Mouse (Mus musculus) embryonic facial prominence, embryonic 15.5 days (tissue): ENCODE data around the gene Denr. TPM values are rescaled to one million over a fixed set of nuclear protein-coding genes. Genes with fewer than 3 reads are reported as not detected.

Experiments
- ATAC-seq: fragments of 200-750 bp; cut with Nextera tagmentation; 2 replicates; pipeline ENCODE4 v1.8.0; 2017; ENCODE audit warnings: low read depth, moderate TSS enrichment; ENCODE audit not compliant: insufficient number of reproducible peaks, low FRiP score, low TSS enrichment
- H3K27ac ChIP-seq: fragments of 300-500 bp; sonication (generic); replicated peaks from 2 replicates; pipeline ENCODE4 v1.5.1; 2015; ENCODE audit warnings: mild to moderate bottlenecking, inconsistent platforms
- H3K27me3 ChIP-seq: fragments of 300-500 bp; sonication (generic); 2 replicates; pipeline ENCODE4 v1.6.1; 2015; ENCODE audit warnings: inconsistent platforms
- H3K36me3 ChIP-seq: fragments of 300-500 bp; sonication (generic); 2 replicates; pipeline ENCODE4 v1.6.1; 2015; ENCODE audit warnings: mild to moderate bottlenecking, inconsistent platforms
- H3K4me1 ChIP-seq: fragments of 300-500 bp; sonication (generic); 2 replicates; pipeline ENCODE4 v1.6.1; 2015; ENCODE audit warnings: inconsistent platforms
- H3K4me2 ChIP-seq: fragments of 300-500 bp; sonication (generic); replicated peaks from 2 replicates; pipeline ENCODE4 v1.6.1; 2015; ENCODE audit warnings: mild to moderate bottlenecking, inconsistent platforms
- H3K4me3 ChIP-seq: fragments of 300-500 bp; sonication (generic); replicated peaks from 2 replicates; pipeline ENCODE4 v1.5.1; 2015; ENCODE audit warnings: mild to moderate bottlenecking, inconsistent platforms
- H3K9ac ChIP-seq: fragments of 300-500 bp; sonication (generic); 2 replicates; pipeline ENCODE4 v1.6.1; 2015; ENCODE audit warnings: inconsistent platforms
- H3K9me3 ChIP-seq: fragments of 300-500 bp; sonication (generic); replicated peaks from 2 replicates; pipeline ENCODE4 v1.6.1; 2016; ENCODE audit warnings: inconsistent platforms
- WGBS: fragments of 180-500 bp; shearing (Covaris S2); methylation state at CpG from one replicate; pipeline ENCODE4 v1.1.7; 2015; 5-methylcytosine and 5-hydroxymethylcytosine counted together
- polyA plus RNA-seq: library from polyadenylated mRNA; unstranded; fragments of >200 nt; fragmentation: Nextera tagmentation; extraction: Ambion mirVana; gene quantifications from 2 replicates; pipeline ENCODE4 v1.2.1, GENCODE M21; 2015

Denr gene
- polyA plus RNA-seq, 1 experiment from 2014 or later: 128 TPM

DNA sequence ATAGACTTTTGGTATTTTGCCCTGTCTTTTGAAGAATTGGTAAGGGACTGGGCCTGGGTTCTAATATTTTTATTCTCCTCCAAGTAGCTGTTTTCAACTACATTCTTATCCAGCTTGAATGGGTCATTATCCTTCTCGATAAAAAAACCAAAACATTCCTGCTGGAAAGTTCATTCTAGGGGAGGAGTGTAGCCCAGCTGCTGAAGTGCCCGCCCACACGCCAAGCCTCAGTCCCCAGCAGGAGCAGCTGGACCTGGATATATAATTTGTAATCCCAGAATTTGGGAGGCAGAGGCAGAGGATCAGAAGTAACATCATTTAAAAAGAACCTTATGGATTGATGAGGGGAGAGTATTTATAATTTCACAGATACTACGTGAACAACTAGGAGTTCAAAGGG, 39.6 kb downstream of the Denr start:
- Histone ChIP-seq H3K4me2 (no peak overlapping the region), H3K4me3 (no peak overlapping the region), H3K9ac (no peak overlapping the region), H3K4me1 (no peaks in the 10 kb centered on the region), H3K27me3 (no peaks in the 10 kb centered on the region), H3K36me3 (no peaks in the 10 kb centered on the region), H3K27ac (no peak overlapping the region), H3K9me3 (no peaks in the 10 kb centered on the region)
- WGBS: 62% methylated on average over 4 of the region's 4 CpGs
- ATAC-seq: no peak

DNA sequence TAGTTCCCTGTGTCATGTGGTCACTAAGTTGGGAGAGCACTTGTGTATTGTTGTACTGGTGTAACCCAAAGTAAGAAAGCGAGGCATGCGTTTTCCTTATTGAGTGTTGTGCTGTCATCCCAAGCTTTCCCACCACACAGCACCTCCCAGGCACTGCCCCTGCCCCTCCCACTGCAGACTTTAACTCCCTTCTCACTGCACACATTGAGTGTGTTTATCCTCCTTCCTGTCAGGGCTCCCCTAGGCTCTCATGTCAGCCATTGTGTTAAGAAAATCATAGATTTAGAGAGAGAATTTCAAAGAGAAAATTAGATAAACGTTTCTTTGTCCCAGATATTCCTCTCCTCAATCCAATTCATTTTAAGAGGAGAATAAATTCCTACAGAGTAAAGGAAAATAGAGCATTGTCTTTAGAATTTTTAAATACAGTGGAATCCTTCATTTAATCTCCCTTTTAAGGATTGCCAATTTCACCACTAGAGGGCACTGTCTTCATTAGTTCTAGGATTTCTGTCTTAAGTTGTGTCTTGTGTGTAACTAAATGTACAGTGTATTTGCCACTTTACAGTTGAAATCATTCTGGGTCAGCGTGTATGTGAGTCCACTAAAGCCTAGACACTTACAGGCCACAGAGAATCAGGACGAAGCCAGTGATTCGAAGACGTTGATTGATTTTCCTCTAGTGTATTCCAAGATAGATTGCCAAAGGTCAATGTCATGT, 40.2 kb downstream of the Denr start:
- no peak overlapping the region for H3K27ac ChIP-seq
- H3K9me3 ChIP-seq: no peaks in the 10 kb centered on the region
- H3K36me3 ChIP-seq: no peaks in the 10 kb centered on the region
- H3K4me1 ChIP-seq: no peaks in the 10 kb centered on the region
- ATAC-seq: no peak
- H3K27me3 ChIP-seq: no peaks in the 10 kb centered on the region
- 46% methylated on average over 7 of the region's 7 CpGs for WGBS
- H3K9ac ChIP-seq: no peak overlapping the region
- H3K4me3 ChIP-seq: no peak overlapping the region
- no peak overlapping the region for H3K4me2 ChIP-seq

DNA sequence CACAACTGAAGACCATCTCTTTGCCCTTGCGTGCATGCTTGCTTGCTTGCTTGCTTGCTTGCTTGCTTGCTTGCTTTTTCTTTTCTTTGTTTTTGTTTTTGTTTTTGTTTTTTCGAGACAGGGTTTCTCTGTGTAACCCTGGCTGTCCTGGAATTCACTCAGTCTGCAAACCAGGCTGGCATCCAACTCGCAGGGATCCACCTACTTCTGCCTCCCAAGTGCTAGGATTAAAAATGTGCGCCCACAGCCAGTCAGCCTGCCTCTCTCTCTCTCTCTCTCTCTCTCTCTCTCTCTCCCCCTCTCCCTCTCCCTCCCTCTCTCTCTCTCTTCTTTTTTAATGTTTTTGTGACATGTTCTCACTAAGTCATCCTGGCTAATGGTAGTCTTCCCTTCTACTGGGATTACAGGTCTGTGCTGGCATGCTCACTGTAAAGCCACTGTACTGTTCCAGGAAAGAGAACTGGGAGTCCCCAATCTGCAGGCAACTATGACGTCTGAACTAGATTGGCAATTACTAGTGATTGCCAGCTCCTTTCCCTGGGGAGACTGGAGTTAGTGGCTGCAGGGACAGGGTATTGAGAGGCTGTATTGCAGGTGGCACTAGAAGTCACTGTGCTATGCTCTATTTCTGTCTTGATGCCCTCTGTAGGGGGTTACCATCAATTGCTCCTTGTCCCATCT, 45.5 kb downstream of the Denr start:
- no peaks in the 10 kb centered on the region for H3K36me3 ChIP-seq
- H3K27ac ChIP-seq: no peak overlapping the region
- no peaks in the 10 kb centered on the region for H3K27me3 ChIP-seq
- no peak overlapping the region for H3K4me2 ChIP-seq
- no peaks in the 10 kb centered on the region for H3K4me1 ChIP-seq
- no peaks in the 10 kb centered on the region for H3K9me3 ChIP-seq
- WGBS: 38% methylated on average over 5 of the region's 5 CpGs
- no peak overlapping the region for H3K9ac ChIP-seq
- no peak for ATAC-seq
- no peak overlapping the region for H3K4me3 ChIP-seq

DNA sequence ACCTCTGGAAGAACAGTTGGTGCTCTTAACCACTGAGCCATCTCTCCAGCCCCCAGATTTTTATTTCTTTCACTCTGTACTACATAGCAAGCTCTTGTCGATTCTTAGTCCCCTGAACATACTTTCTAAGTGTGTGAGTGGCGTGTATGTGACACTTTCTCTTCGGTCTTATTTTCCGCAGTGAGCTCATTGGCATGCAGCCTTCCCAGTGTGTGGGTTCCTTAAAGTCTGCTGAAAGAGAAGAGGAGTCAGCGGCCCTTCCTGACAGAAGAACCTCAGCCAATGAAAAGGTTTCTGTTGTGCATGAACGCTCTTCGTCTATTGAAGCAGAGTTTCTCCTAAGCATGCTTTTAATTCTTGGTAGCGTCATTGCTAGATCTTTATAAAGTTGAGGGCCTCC, 50.2 kb downstream of the Denr start:
- H3K9me3 ChIP-seq: no peaks in the 10 kb centered on the region
- no peaks in the 10 kb centered on the region for H3K36me3 ChIP-seq
- H3K9ac ChIP-seq: no peak overlapping the region
- no peak overlapping the region for H3K27ac ChIP-seq
- H3K4me2 ChIP-seq: no peak overlapping the region
- H3K27me3 ChIP-seq: no peaks in the 10 kb centered on the region
- ATAC-seq: no peak
- WGBS: 90% methylated on average over 8 of the region's 8 CpGs
- H3K4me3 ChIP-seq: no peak overlapping the region
- no peaks in the 10 kb centered on the region for H3K4me1 ChIP-seq

DNA sequence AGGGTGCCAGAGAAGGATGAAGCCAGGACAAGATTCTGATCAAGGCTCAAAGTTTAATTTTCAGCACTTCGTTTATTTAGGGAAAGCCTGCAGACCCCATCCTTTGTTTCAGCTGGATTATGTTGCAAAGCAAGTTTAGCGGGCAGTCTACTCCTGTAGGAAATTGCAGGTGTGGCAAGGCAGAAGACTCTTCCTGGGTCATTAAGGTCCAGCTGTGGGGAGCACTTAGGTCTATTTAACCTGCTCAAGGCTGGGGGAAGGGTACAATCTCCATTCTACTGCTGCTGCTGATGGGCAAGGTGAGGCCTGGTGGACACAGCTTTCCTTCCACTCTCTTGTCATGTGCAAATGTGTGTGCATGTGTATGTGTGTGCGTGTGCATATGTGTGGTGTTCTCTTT, 52.0 kb downstream of the Denr start:
- H3K9ac ChIP-seq: no peak overlapping the region
- H3K36me3 ChIP-seq: no peaks in the 10 kb centered on the region
- no peaks in the 10 kb centered on the region for H3K4me1 ChIP-seq
- WGBS: 60% methylated on average over 3 of the region's 3 CpGs
- H3K9me3 ChIP-seq: no peaks in the 10 kb centered on the region
- H3K27ac ChIP-seq: no peak overlapping the region
- no peak overlapping the region for H3K4me2 ChIP-seq
- H3K4me3 ChIP-seq: no peak overlapping the region
- no peaks in the 10 kb centered on the region for H3K27me3 ChIP-seq
- no peak for ATAC-seq

DNA sequence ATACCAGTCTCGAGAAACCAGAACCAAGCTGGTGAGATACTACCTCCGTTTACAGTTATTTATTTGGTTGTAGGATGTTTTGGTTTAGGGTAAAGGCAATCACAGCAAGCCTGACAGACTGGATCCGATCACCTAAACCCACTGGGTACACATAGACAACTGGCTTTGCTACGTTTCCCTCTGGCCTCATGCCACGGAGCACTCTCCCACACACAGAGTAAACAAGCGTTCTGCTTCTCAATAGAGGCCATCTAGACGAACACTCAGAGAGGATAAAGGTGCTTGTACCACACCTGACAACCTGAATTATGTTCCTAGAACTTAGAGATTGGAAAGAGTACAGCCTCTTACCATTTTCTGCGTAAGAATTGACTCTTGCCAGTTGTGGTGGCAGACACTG, 53.2 kb downstream of the Denr start:
- Histone ChIP-seq H3K4me2 (no peak overlapping the region), H3K9me3 (no peaks in the 10 kb centered on the region), H3K27me3 (no peaks in the 10 kb centered on the region), H3K36me3 (no peaks in the 10 kb centered on the region), H3K9ac (no peak overlapping the region), H3K4me1 (no peaks in the 10 kb centered on the region), H3K4me3 (no peak overlapping the region), H3K27ac (no peak overlapping the region)
- 64% methylated on average over 8 of the region's 8 CpGs for WGBS
- no peak for ATAC-seq

DNA sequence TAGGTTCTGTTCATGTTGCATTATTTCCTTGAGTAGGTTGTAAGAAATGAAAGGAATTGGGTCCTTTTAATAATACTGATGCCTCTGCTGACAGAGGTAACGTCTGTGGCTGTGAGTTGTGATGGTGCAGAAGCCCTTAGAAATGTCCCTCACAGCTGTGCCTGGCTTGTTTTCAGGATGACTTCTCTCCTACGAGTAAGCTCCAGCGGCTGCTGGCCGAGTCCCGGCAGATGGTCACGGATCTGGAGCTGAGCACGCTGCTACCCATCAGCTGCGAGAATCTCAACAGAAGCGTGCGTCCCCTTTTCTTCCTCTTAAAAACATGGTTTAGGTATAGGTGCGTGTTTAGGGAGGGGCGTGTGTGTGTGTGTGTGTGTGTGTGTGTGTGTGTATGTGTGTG, 54.1 kb downstream of the Denr start:
- H3K27ac ChIP-seq: no peak overlapping the region
- no peak overlapping the region for H3K4me3 ChIP-seq
- H3K27me3 ChIP-seq: no peaks in the 10 kb centered on the region
- no peak overlapping the region for H3K4me2 ChIP-seq
- no peak overlapping the region for H3K9ac ChIP-seq
- no peaks in the 10 kb centered on the region for H3K4me1 ChIP-seq
- 81% methylated on average over 12 of the region's 12 CpGs for WGBS
- H3K36me3 ChIP-seq: no peaks in the 10 kb centered on the region
- ATAC-seq: no peak
- H3K9me3 ChIP-seq: no peaks in the 10 kb centered on the region

DNA sequence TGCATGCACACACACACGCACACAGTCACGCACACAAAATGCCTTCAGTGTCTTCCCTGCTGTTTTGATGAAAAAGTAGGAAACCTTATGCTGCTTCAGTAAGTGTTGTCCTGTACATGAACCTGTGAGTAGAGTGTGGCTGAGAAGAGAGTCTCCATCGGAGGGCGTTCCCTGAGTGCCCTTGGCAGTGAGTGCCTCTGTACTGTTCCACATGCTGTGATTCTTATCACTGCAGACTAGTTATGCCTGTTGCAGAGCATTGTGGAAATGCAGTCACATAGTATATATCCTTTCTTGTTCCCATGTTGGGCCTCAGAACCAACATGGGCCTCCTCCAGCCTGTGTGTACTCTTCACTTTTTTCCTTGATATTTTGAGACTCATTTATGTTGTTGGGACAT, 57.2 kb downstream of the Denr start:
- no peaks in the 10 kb centered on the region for H3K27me3 ChIP-seq
- H3K4me3 ChIP-seq: no peak overlapping the region
- H3K27ac ChIP-seq: no peak overlapping the region
- no peaks in the 10 kb centered on the region for H3K36me3 ChIP-seq
- no peak overlapping the region for H3K9ac ChIP-seq
- no peaks in the 10 kb centered on the region for H3K4me1 ChIP-seq
- no peak overlapping the region for H3K4me2 ChIP-seq
- no peak for ATAC-seq
- H3K9me3 ChIP-seq: no peaks in the 10 kb centered on the region
- 90% methylated on average over 4 of the region's 4 CpGs for WGBS

DNA sequence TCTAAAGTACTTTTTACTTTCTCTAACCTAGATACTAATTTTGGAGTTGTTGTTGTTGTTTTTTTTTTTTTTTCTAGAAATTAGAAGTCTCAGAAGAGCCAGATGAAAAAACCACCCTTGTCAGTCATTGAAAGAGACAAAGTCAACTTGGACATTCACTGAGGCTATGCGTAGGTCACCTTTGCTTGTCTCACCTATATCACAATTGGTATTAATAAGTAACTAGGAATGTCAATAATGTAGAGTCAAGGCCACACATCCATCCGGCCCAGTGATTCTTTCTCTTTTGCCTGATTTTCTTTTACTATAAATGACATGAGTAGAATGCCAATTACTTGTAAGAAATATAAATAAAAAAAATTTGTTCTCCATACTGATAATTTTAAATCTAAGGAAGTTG, 59.8 kb downstream of the Denr start:
- Histone ChIP-seq H3K4me2 (no peak overlapping the region), H3K27me3 (no peaks in the 10 kb centered on the region)
- WGBS: 94% methylated on average over 2 of the region's 2 CpGs

DNA sequence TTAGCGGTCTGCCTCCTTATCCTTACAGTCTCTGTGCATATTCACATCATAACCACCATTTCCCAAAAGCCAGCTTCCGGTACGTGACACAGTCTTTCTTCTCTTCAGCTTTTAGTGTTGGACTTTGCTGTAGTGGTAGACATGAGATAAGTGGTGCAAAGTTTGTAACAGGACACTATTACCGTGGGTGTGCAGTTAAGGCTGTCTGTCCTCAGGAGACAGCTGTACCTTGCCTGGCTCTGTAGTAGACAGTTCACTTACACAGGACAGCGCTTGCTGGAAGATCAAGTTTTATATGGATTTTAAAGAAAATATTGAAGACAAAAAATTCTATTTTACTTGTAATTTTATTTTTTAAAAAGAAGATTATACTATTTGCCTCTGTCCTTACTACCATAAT, 61.5 kb downstream of the Denr start:
- no peaks in the 10 kb centered on the region for H3K9me3 ChIP-seq
- H3K27me3 ChIP-seq: 0 out of 2 replicates have a peak, but pooled peaks cover 3% of the 10 kb centered on the region
- ATAC-seq: no peak
- no peak overlapping the region for H3K27ac ChIP-seq
- H3K4me1 ChIP-seq: peaks cover 5% of the 10 kb centered on the region
- no peak overlapping the region for H3K4me2 ChIP-seq
- H3K9ac ChIP-seq: no peak overlapping the region
- 71% methylated on average over 5 of the region's 5 CpGs for WGBS
- no peaks in the 10 kb centered on the region for H3K36me3 ChIP-seq
- H3K4me3 ChIP-seq: no peak overlapping the region

More for the DNA sequence above, 59.8 kb downstream of the Denr start:
- H3K36me3 ChIP-seq: no peaks in the 10 kb centered on the region
- no peak overlapping the region for H3K9ac ChIP-seq
- ATAC-seq: no peak
- H3K4me3 ChIP-seq: no peak overlapping the region
- H3K27ac ChIP-seq: no peak overlapping the region
- H3K9me3 ChIP-seq: no peaks in the 10 kb centered on the region
- no peaks in the 10 kb centered on the region for H3K4me1 ChIP-seq

DNA sequence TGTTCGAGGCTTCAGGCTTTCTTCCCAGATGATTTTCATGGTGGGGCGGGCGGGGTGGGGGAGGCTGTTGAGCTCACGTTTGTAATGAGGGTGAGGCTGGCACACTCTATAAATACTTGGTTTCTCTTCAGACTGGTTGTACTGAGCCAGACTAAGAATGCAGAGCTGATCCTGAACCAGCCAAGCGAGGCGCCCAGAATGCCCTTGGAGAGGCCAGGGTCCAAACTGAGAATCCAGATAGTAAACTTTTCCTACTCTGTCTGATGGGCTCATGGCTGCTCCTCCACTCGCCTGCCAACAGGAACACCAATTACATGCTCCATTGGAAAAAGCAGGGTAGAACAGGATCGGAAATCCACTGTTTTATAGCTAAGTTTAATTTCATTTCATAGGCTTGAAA, 62.2 kb downstream of the Denr start:
- 0 out of 2 replicates have a peak, but pooled peaks cover 3% of the 10 kb centered on the region for H3K27me3 ChIP-seq
- 66% methylated on average over 8 of the region's 8 CpGs for WGBS
- ATAC-seq: no peak

DNA sequence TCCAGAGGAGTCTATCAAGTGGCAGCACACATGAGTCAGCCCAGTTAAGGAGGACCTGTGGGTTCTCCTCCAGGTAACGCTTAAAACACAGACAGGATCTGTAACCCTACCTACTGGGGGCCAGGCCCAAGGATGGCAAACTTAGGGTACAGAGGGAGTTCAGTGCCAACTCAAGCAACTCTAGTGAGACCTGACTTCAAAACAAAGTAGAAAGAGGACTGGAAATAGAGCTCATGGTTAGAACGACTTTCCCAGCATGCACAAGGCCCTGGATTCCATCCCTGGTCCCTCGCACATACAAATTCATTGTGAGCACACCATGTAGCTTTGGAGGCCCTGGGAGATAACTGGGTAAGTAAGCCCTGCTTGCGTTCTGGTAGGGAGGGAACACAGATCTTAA, 63.6 kb downstream of the Denr start:
- 81% methylated on average over 4 of the region's 4 CpGs for WGBS

More for the DNA sequence above, 62.2 kb downstream of the Denr start:
- Histone ChIP-seq H3K36me3 (no peaks in the 10 kb centered on the region), H3K4me2 (no peak overlapping the region), H3K4me1 (peaks cover 7% of the 10 kb centered on the region), H3K9me3 (no peaks in the 10 kb centered on the region), H3K4me3 (no peak overlapping the region), H3K9ac (no peak overlapping the region), H3K27ac (no peak overlapping the region)

More for the DNA sequence above, 63.6 kb downstream of the Denr start:
- no peaks in the 10 kb centered on the region for H3K36me3 ChIP-seq
- H3K9me3 ChIP-seq: no peaks in the 10 kb centered on the region
- H3K9ac ChIP-seq: no peak overlapping the region
- ATAC-seq: no peak
- peaks cover 6% of the 10 kb centered on the region; the same call in 1 of the 2 replicates for H3K27me3 ChIP-seq
- no peak overlapping the region for H3K4me2 ChIP-seq
- peaks cover 20% of the 10 kb centered on the region for H3K4me1 ChIP-seq
- H3K27ac ChIP-seq: no peak overlapping the region
- H3K4me3 ChIP-seq: no peak overlapping the region
